Mouse (Mus musculus) erythroblast, embryonic 14.5 days (primary cell): ENCODE results near the gene Mcee. TPM values are rescaled to one million over a fixed set of nuclear protein-coding genes. Genes with fewer than 3 reads are reported as not detected.

ENCODE experiments used
- H3K27me3 ChIP-seq: 2 replicates; pipeline ENCODE4 v1.6.1; 2012; ENCODE audit warnings: inconsistent platforms; ENCODE audit not compliant: control insufficient read depth
- H3K36me3 ChIP-seq: 2 replicates; pipeline ENCODE4 v1.6.1; 2012; ENCODE audit warnings: mild to moderate bottlenecking, inconsistent platforms; ENCODE audit not compliant: control insufficient read depth
- H3K4me1 ChIP-seq: 2 replicates; pipeline ENCODE4 v1.6.1; 2012; ENCODE audit warnings: inconsistent platforms; ENCODE audit not compliant: control insufficient read depth
- H3K4me3 ChIP-seq: replicated peaks from 2 replicates; pipeline ENCODE3; 2012; ENCODE audit warnings: moderate library complexity, mild to moderate bottlenecking, inconsistent platforms
- H3K9me3 ChIP-seq: 2 replicates; pipeline ENCODE4 v1.6.1; 2012; ENCODE audit warnings: low read length, inconsistent platforms, mixed read lengths; ENCODE audit not compliant: control insufficient read depth
- GATA1 ChIP-seq: IDR thresholded peaks from 2 replicates; pipeline ENCODE4 v1.6.1; 2012; ENCODE audit warnings: low read length, inconsistent platforms, mixed read lengths
- TAL1 ChIP-seq: IDR thresholded peaks from 3 replicates; pipeline ENCODE4 v1.6.1; 2012; ENCODE audit warnings: low read length, inconsistent platforms, mixed read lengths
- polyA plus RNA-seq: library from polyadenylated mRNA; stranded (reverse); fragments of >175 nt; gene quantifications from 2 replicates; pipeline ENCODE4 v1.2.3, GENCODE M21; 2012

Gene Mcee
- polyA plus RNA-seq, 1 experiment = 0.35 TPM

DNA sequence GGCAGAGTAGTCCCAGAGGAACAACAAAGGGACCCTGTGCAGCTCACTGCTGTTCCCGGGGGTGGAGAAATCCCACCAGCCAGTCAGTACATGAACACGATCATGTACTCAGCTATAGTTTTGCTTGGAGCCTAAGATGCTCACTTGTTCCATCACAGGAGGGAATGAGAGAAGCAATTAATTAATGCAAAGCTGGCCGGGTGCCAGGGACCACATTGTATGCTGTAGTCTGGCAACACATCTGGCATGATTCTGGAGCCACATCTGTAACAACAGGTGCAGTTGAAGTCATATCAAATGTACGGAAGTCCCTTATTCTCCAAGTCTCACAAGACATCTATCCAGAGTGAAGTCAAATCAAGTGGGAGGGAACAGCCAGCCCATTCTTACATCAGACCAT, 63.8 kb downstream of the Mcee start:
- H3K27me3 ChIP-seq = no peaks in the 10 kb centered on the region
- TF ChIP-seq GATA1 (no peak), TAL1 (no peak)
- no peaks in the 10 kb centered on the region for H3K4me1 ChIP-seq
- no peaks in the 10 kb centered on the region for H3K36me3 ChIP-seq
- H3K4me3 ChIP-seq = no peak overlapping the region
- peaks cover 38% of the 10 kb centered on the region for H3K9me3 ChIP-seq

DNA sequence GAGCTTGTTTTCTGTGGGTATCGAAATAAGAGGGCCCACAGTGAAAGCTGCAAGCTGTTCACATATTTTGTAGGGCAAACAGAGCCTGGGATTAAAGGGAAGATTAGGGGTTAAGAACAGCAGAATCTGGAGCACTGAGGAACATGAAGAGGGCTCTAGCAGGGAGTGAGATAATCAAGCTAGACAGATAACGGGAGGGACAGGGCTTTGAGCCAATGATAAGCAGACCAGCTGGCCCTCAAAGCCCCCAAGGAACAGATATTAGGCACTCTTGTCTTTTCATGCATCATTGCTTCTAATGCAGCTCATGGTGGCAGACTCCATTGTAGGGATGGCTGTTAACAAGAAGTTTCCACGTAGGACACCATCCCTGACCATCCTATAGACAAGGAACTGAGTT, 64.3 kb downstream of the Mcee start:
- H3K36me3 ChIP-seq = no peaks in the 10 kb centered on the region
- peaks cover 33% of the 10 kb centered on the region for H3K9me3 ChIP-seq
- H3K4me1 ChIP-seq = no peaks in the 10 kb centered on the region
- no peak for TF ChIP-seq TAL1
- TF ChIP-seq GATA1 = no peak
- no peak overlapping the region for H3K4me3 ChIP-seq
- no peaks in the 10 kb centered on the region for H3K27me3 ChIP-seq

DNA sequence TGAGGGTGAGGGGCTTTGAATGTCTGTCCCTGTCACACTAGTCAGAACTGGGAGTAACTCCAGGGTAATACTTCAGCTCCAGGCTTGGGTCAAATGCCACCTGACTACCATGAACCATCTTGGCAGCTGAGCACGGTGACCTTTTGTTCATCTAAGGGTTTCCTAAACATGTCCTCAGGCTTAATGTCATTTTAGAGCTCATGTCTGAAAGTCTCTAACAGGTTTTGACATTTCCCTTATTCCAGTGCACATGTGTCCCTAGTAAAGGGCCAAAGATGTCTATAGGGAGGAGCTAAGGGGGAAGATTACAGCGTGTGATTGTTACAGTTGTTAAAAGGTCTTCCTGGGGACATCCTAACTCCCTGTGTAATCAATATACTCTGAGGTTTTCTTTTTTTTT, 65.4 kb downstream of the Mcee start:
- no peaks in the 10 kb centered on the region for H3K27me3 ChIP-seq
- no peaks in the 10 kb centered on the region for H3K36me3 ChIP-seq
- H3K4me1 ChIP-seq = no peaks in the 10 kb centered on the region
- TF ChIP-seq GATA1 = no peak
- no peak for TF ChIP-seq TAL1
- peaks cover 29% of the 10 kb centered on the region for H3K9me3 ChIP-seq
- H3K4me3 ChIP-seq = no peak overlapping the region

Other genes starting within 250 kb of the Mcee start
- 0.01 TPM in 1 of 2 replicates, not detected in the other for gene Trpm1, start 238.8 kb upstream of the Mcee start, polyA plus RNA-seq
- gene Mtmr10, start 105.0 kb upstream of the Mcee start, polyA plus RNA-seq = 0.02 and 0.03 TPM in 2 replicates
- gene Fan1, start 18.5 kb upstream of the Mcee start, polyA plus RNA-seq = 0.04 and 0.05 TPM in 2 replicates
- gene Mphosph10, start 339 bp upstream of the Mcee start, polyA plus RNA-seq = 0.21 and 0.35 TPM in 2 replicates
- gene Apba2, start 109.1 kb downstream of the Mcee start, polyA plus RNA-seq = not detected in 2 replicates